ENCODE assay signal across 24 mouse cellular contexts in the genomic region with DNA sequence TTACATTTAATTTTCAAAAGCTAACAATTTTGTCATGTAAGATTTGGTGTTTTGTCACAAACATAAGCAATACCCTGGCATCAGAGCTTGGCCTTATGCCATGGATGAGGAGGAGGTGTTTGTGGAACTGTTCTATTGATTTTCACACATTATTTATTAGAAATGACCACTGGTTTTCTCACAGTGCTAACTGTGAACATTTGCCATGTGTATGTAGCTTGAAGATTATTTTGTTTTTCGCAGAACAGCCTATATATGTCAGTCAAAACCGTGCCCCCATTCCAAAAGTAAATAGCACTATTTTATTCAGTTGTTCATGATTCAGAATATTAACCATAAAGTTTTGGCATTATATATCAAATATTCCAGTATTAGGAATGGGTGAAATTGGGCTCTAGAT.
"Had no signal": no experiment of that assay in that cellular context is flagged by ENCODE, and none has a peak within 500 bp of the region (broad histone marks: within the 10 kb centered on the region; RNA-seq: fewer than 3 reads in every experiment).

No protein-coding gene starts in this region.

- H3K36me3 ChIP-seq: heart, embryonic 10.5 days; heart, embryonic 12.5 days; hindbrain, embryonic 10.5 days; hindbrain, embryonic 12.5 days; intestine, embryonic 15.5 days; limb, embryonic 10.5 days; limb, embryonic 12.5 days had no signal

- H3K4me1 ChIP-seq: heart, embryonic 10.5 days; heart, embryonic 12.5 days; hindbrain, embryonic 10.5 days; hindbrain, embryonic 12.5 days; intestine, embryonic 15.5 days; limb, embryonic 10.5 days; limb, embryonic 12.5 days had no signal

- H3K27me3 ChIP-seq: heart, embryonic 12.5 days; hindbrain, embryonic 12.5 days; intestine, embryonic 15.5 days; limb, embryonic 12.5 days had no signal

- DNase-seq: gastrocnemius, adult 2 months; gastrocnemius, postnatal 10 days; gastrocnemius, postnatal 25 days; heart, adult 18-20 months; heart, postnatal 10 days; heart, postnatal 4 days; kidney, adult 18-20 months; kidney, adult 8-10 months; kidney, postnatal 10 days; kidney, postnatal 25 days; kidney, postnatal 4 days had no signal

- H3K27ac ChIP-seq: gastrocnemius, adult 2 months; heart, embryonic 10.5 days; hindbrain, embryonic 10.5 days; hindbrain, embryonic 12.5 days; hindbrain, embryonic 14.5 days; intestine, embryonic 15.5 days; layer of hippocampus, adult 2 months; left cerebral cortex, adult 2 months; limb, embryonic 10.5 days; limb, embryonic 12.5 days had no signal

- ATAC-seq: hindbrain, embryonic 16.5 days; inflammation-experienced regulatory T-cells, adult 6 months; intestine, embryonic 15.5 days; intestine, postnatal 0 days had no signal

- H3K4me2 ChIP-seq: heart, embryonic 12.5 days; hindbrain, embryonic 12.5 days; hindbrain, embryonic 14.5 days; intestine, embryonic 15.5 days; limb, embryonic 12.5 days had no signal

- H3K9ac ChIP-seq: heart, embryonic 12.5 days; hindbrain, embryonic 12.5 days; hindbrain, embryonic 14.5 days; intestine, embryonic 15.5 days; limb, embryonic 12.5 days had no signal

- H3K9me3 ChIP-seq: heart, embryonic 10.5 days; heart, embryonic 12.5 days; hindbrain, embryonic 10.5 days; hindbrain, embryonic 12.5 days; intestine, embryonic 15.5 days; limb, embryonic 10.5 days; limb, embryonic 12.5 days had no signal

- H3K4me3 ChIP-seq: gastrocnemius, adult 2 months; heart, embryonic 10.5 days; heart, embryonic 12.5 days; hindbrain, embryonic 10.5 days; hindbrain, embryonic 12.5 days; intestine, embryonic 15.5 days; layer of hippocampus, adult 2 months; left cerebral cortex, adult 2 months; limb, embryonic 10.5 days; limb, embryonic 12.5 days had no signal
